Mouse (Mus musculus) MN1 (cell line): ENCODE measurements at regions not wholly inside any gene's neighbourhood (a gene's known extent, or its start where the extent isn't known, plus 50 kb on each side); places are given as distances from the start of the nearest gene placed in this dataset.
"Not testable (repeated sequence)": the region's sequence is repeated elsewhere in the genome, so short reads cannot be mapped to it uniquely, and the experiment has no call there.

ENCODE experiments used
- DNase-seq: peaks from one replicate; pipeline ENCODE4 v3.0.0-alpha.2; 2016; ENCODE audit warnings: low spot score

- DNase-seq: not testable (repeated sequence)
Observed at GRCm38 (mm10) chr11:45424066-45424465, 427.8 kb upstream of the Clint1 start.

- no peak for DNase-seq
Observed at GRCm38 (mm10) chr11:45440937-45441720, 410.7 kb upstream of the Clint1 start.

- DNase-seq: no peak
Observed at GRCm38 (mm10) chr11:45446512-45446911, 405.3 kb upstream of the Clint1 start.

GRCm38 (mm10) chr11:45454234-45454633, 397.6 kb upstream of the Clint1 start:
- no peak for DNase-seq

GRCm38 (mm10) chr11:45454933-45455332, 396.9 kb upstream of the Clint1 start:
- no peak for DNase-seq

GRCm38 (mm10) chr11:45456724-45457123, 395.1 kb upstream of the Clint1 start:
- DNase-seq: no peak

GRCm38 (mm10) chr11:45457597-45457996, 394.3 kb upstream of the Clint1 start:
- no peak for DNase-seq

GRCm38 (mm10) chr11:45460000-45460792, 391.7 kb upstream of the Clint1 start:
- no peak for DNase-seq

GRCm38 (mm10) chr11:45464501-45464900, 387.4 kb upstream of the Clint1 start:
- DNase-seq: no peak

GRCm38 (mm10) chr11:45466350-45466749, 385.5 kb upstream of the Clint1 start:
- no peak for DNase-seq

- DNase-seq: no peak
Observed at GRCm38 (mm10) chr11:45472171-45472570, 379.7 kb upstream of the Clint1 start.

- no peak for DNase-seq
Observed at GRCm38 (mm10) chr11:45476917-45477316, 374.9 kb upstream of the Clint1 start.

- no peak for DNase-seq
Observed at GRCm38 (mm10) chr11:45485950-45486349, 365.9 kb upstream of the Clint1 start.

GRCm38 (mm10) chr11:45491021-45491967, 360.6 kb upstream of the Clint1 start:
- DNase-seq: no peak

- no peak for DNase-seq
Observed at GRCm38 (mm10) chr11:45495246-45495645, 356.6 kb upstream of the Clint1 start.

GRCm38 (mm10) chr11:45508566-45508965, 343.3 kb upstream of the Clint1 start:
- DNase-seq: no peak

GRCm38 (mm10) chr11:45509278-45509677, 342.6 kb upstream of the Clint1 start:
- no peak for DNase-seq

GRCm38 (mm10) chr11:45514415-45515271, 337.2 kb upstream of the Clint1 start:
- DNase-seq: no peak

GRCm38 (mm10) chr11:45524720-45525119, 327.1 kb upstream of the Clint1 start:
- no peak for DNase-seq

- DNase-seq: no peak
Observed at GRCm38 (mm10) chr11:45531044-45531626, 320.7 kb upstream of the Clint1 start.
